8 mouse cellular contexts compared by ENCODE assay signal in the genomic region with DNA sequence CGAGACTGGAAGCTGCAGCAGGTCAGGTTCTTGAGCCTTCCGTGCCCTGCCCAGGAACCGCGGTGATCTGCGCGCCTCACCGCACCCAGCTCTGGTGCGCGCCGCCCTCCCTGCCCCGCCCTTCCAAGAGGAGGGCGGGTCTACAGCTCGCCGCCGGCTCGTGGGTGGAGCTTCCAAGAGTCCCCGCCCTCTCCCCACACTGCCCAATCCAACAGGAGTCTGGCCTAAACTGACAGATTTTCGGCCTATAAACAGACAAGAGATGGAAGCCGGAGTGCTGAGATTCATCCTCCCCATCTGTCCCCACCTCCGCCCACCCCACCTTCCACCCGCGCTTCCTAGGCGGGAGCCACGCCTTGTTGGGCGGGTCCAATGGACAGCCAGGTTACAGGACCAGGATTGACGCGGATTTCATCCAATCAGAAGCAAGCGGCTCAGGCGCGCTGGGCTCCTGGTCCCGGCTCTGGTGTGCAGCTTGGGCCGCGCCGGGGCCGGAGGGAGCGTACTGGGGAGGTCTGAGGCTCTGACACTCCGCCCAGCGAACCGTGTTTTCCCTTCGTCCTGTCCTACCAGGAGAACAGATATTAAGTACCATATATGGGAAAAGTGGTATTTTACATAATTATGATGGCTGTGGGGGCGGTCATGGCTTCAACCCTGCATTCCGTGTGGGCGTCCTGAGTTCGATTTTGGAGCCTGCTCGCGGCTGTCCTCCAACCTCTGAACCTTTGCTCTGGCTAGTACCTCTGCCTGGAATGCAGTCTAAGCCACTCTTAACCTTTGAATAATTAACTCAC. TPM values are rescaled to one million over a fixed set of nuclear protein-coding genes. Genes with fewer than 3 reads are reported as not detected.
DNase-seq lines count a peak whose midpoint lies in the region; ATAC-seq lines count a peak whose summit lies in the region.

TSS of gene Myh9 (minus strand) at position 129 of the 797 bp plus-strand sequence.

- no peaks in the 10 kb centered on the region for H3K27me3 ChIP-seq in hindbrain, embryonic 14.5 days (ENCODE audit: control insufficient read depth, insufficient read depth, low read length)

- under 1% methylated on average over 43 of the region's 46 CpGs for WGBS in hindbrain, embryonic 14.5 days

- H3K9ac ChIP-seq in hindbrain, embryonic 14.5 days: peak within 1 kb of the TSS; percentile 89

- peak; percentile 100 for DNase-seq in R1 (ENCODE audit: low read depth, low spot score)
- DNase-seq in cerebellum, postnatal 25 days: peak; percentile 100
- DNase-seq in frontal cortex, postnatal 25 days (ENCODE audit: low spot score in 2 of 2): peak; percentile 99 to 100
- DNase-seq in hindbrain, embryonic 14.5 days (ENCODE audit: low spot score): peak; percentile 99
- peak; percentile 98 to 99 for DNase-seq in layer of hippocampus, postnatal 36 days
- peak; percentile 100 for DNase-seq in lung, postnatal 36 days
- DNase-seq in retina, postnatal 1 day: peak; percentile 100
- DNase-seq in urinary bladder, adult 18-20 months (ENCODE audit: low spot score in 2 of 2): peak; percentile 96 to 100

- peaks cover 28% of the 10 kb centered on the region for H3K4me1 ChIP-seq in hindbrain, embryonic 14.5 days (replicated peaks; ENCODE audit: control insufficient read depth, insufficient read depth, low read length)

- H3K9me3 ChIP-seq in hindbrain, embryonic 14.5 days (ENCODE audit: control insufficient read depth, low read length): no peaks in the 10 kb centered on the region

- peak within 1 kb of the TSS; percentile 62 for H3K27ac ChIP-seq in hindbrain, embryonic 14.5 days

- no peaks in the 10 kb centered on the region for H3K36me3 ChIP-seq in hindbrain, embryonic 14.5 days (replicated peaks; ENCODE audit: control insufficient read depth, insufficient read depth)

- peak; percentile 98 for ATAC-seq in hindbrain, embryonic 14.5 days (ENCODE audit: low FRiP score)

- H3K4me2 ChIP-seq in hindbrain, embryonic 14.5 days (replicated peaks): peak within 1 kb of the TSS; percentile 96

- H3K4me3 ChIP-seq in hindbrain, embryonic 14.5 days (replicated peaks; ENCODE audit: low read length): peak within 1 kb of the TSS; percentile 95

RNA-seq across cellular contexts. Expression of gene Myh9, which starts in this region (rescaled TPM):
- polyA plus RNA-seq in hindbrain, embryonic 14.5 days (2014; fragmentation: Nextera tagmentation; extraction: Ambion mirVana): 14.4 and 14.6 TPM in 2 replicates
- 100 to 1,000 TPM in 1 of 2 experiments, 10 to 100 TPM in 1; 92.4 to 103 TPM for total RNA-seq in layer of hippocampus, postnatal 36 days (2021)

Comparison
In these comparisons a context has a peak if more than half of its experiments do, and no peak if none do; other contexts are left out.
1. Peak in every context shown above with its lines: DNase-seq, ATAC-seq, H3K4me3 ChIP-seq and H3K27ac ChIP-seq.